Mouse (Mus musculus) heart, embryonic 10.5 days (tissue): ENCODE data around the gene Atp5d. TPM values are rescaled to one million over a fixed set of nuclear protein-coding genes. Genes with fewer than 3 reads are reported as not detected.
A peak's percentile ranks its signal among the peaks of the same experiment; 100 is the strongest.

Experiments
- DNase-seq: peaks from one replicate; pipeline ENCODE4 v3.0.0-alpha.2; 2017; ENCODE audit warnings: low spot score
- H3K27ac ChIP-seq: fragments of 300-500 bp; sonication (generic); 2 replicates; pipeline ENCODE4 v1.5.1; 2016; ENCODE audit warnings: mild to moderate bottlenecking
- H3K27me3 ChIP-seq: fragments of 300-500 bp; sonication (generic); 2 replicates; pipeline ENCODE4 v1.6.1; 2016; ENCODE audit warnings: mild to moderate bottlenecking; ENCODE audit not compliant: poor library complexity, insufficient read depth, severe bottlenecking
- H3K36me3 ChIP-seq: fragments of 300-500 bp; sonication (generic); 2 replicates; pipeline ENCODE4 v1.6.1; 2016; ENCODE audit warnings: mild to moderate bottlenecking, moderate library complexity
- H3K4me1 ChIP-seq: fragments of 300-500 bp; sonication (generic); 2 replicates; pipeline ENCODE4 v1.6.1; 2016; ENCODE audit warnings: mild to moderate bottlenecking
- H3K4me3 ChIP-seq: fragments of 300-500 bp; sonication (generic); 2 replicates; pipeline ENCODE4 v1.5.1; 2016; ENCODE audit warnings: mild to moderate bottlenecking, moderate library complexity
- H3K9me3 ChIP-seq: fragments of 300-500 bp; sonication (generic); 2 replicates; pipeline ENCODE4 v1.6.1; 2016; ENCODE audit warnings: mild to moderate bottlenecking, moderate library complexity
- WGBS: fragments of 180-500 bp; shearing (Covaris S2); methylation state at CpG from one replicate; pipeline ENCODE4 v1.1.7; 2016; 5-methylcytosine and 5-hydroxymethylcytosine counted together
- polyA plus RNA-seq: library from polyadenylated mRNA; unstranded; fragments of >200 nt; fragmentation: Nextera tagmentation; extraction: Ambion mirVana; gene quantifications from 2 replicates; pipeline ENCODE4 v1.2.1, GENCODE M21; 2016

The Atp5d gene
- polyA plus RNA-seq, 1 experiment from 2014 or later, result 689 TPM

DNA sequence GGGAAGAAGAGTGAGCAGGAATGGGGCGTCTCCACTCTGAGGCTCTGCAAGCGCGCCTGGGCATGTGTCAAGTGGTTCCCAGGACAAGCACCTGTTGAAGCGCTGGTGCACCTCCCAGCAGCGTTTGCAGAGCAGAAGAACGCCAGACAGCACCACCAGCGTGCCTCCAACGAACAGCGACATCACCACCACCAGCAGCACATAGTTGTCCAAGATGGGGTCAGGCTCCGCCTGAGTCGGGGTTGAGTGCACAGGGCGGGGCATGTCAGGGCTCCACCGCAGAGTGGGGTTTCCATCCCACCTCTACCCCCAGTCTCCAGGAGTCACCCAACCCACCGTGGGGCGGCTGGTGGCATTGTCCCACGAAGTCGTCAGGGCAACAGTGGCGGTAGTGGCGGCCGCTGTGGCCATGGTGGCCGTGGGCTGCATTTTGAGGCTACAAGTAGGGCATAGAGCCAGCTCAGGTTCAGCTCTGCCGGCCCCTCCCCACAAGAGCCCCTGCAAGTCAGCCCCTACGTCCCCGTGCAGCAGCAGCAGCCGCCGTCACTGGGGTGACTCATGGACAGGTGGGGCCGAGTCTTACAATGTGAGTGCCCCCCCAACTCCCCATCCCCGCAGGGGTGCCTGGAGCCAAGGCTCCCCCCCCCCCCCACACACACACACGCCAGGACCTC lies 1.3 kb upstream of the Atp5d start:
- WGBS, result 4% methylated on average over 29 of the region's 29 CpGs
- Histone ChIP-seq H3K36me3 (peaks cover 28% of the 10 kb centered on the region), H3K27ac (peak overlapping the region; percentile 67; the same call in 1 of the 2 replicates), H3K4me1 (peaks cover 65% of the 10 kb centered on the region), H3K27me3 (peaks cover 65% of the 10 kb centered on the region), H3K4me3 (peak overlapping the region; percentile 83), H3K9me3 (no peaks in the 10 kb centered on the region)
- no peak for DNase-seq

DNA sequence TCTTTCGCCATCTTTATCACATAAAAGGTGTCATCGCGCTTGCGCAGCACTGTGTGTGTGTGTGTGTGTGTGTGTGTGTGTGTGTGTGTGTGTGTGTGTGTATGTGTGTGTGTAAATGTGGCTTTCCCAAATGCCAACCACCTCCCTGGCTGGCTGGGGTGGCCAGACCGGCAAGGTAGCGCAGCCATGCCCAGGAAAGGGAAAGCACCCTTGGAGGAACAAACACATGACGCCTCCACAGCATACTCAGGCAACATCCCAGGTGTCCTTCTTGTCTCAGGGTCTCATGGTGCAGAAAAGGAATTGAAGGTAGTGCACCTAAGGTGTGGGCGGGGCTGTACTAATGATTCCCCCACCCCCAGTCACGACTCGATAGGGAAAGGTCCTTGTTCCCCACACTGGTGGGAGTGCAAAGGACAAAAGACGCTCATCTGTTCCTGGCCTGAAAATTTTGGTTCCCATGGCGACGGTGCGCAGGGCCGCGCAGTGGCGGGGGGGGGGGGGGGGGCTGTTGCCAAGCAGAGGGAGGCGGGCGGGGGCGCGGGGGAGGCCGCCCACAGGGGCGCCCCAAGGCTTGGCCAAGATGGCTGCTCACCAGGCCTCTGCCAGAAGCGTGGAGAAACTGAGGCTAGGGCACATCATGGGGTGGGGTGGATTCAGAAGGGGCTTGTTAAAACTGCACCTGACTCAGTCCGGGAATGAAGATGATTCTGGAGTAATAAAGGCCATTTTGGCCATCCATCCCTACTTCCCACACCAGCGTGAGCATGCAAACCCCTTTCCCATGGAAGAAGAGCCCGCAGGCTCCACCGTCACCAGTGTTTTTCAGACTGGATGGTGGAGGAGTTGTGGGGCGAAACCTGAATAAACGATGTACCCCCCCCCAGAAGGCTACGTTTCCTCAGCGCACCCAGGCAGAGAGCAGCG lies 543 bp upstream of the Atp5d start:
- H3K9me3 ChIP-seq, result no peaks in the 10 kb centered on the region
- WGBS, result 4% methylated on average over 29 of the region's 33 CpGs
- H3K4me3 ChIP-seq, result peak overlapping the region; percentile 83
- H3K27ac ChIP-seq, result peak overlapping the region; percentile 87
- DNase-seq, result no peak
- H3K27me3 ChIP-seq, result peaks cover 58% of the 10 kb centered on the region
- peaks cover 63% of the 10 kb centered on the region for H3K4me1 ChIP-seq
- peaks cover 21% of the 10 kb centered on the region; the same call in 1 of the 2 replicates for H3K36me3 ChIP-seq

DNA sequence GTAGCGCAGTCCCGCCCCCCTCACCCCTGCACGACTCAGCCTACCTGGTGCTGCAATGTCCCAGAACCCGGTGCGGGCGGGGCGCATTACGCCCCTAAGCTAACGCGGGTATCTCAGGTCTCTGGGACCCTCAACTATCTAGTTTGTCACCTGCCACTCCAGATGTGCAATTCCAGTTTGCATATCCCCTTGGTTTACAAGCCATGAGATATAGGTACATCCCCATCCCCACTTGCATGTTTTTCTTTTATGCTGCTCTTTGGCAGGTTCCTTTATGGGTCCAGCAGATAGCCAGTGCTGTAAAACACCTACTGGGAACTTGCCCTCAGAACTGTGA lies 975 bp downstream of the Atp5d start:
- no peaks in the 10 kb centered on the region for H3K9me3 ChIP-seq
- no peak for DNase-seq
- 2% methylated on average over 10 of the region's 10 CpGs for WGBS
- peaks cover 25% of the 10 kb centered on the region for H3K36me3 ChIP-seq
- H3K27ac ChIP-seq, result peak overlapping the region; percentile 87
- H3K4me3 ChIP-seq, result peak overlapping the region; percentile 83
- H3K4me1 ChIP-seq, result peaks cover 64% of the 10 kb centered on the region
- H3K27me3 ChIP-seq, result peaks cover 48% of the 10 kb centered on the region

DNA sequence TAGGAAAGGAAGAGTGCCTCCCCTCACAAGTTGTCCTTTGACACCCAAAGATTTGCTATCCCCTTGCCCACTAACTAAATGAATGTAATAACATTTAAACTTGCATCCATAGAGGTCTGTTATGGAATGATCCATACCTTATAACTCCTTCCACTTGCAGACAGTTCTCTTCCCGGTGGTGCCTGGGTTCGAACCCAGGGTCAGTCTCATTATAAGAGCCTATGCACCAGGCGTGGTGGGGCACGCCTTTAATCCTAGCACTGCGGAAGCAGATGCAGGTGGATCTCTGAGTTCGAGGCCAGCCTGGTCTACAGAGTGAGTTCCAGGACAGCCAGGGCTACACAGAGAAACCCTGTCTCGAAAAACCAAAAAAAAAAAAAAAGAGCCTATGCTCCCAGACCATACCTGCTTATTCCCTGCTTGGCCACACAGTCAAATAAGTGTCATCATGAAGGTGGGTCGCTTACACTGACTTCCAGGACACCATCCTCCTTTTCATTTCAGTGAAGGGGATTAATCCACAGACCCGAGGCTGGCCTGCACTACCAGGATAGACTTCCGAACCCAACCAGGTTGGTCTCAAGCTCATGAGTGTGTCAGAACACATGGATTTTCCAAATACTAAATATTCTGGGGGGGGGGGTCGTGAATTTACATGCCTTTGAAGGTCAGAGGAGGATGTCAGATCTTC lies 1.7 kb downstream of the Atp5d start:
- 74% methylated on average over 11 of the region's 11 CpGs for WGBS
- Histone ChIP-seq H3K27me3 (peaks cover 41% of the 10 kb centered on the region), H3K4me3 (no peak overlapping the region), H3K36me3 (peaks cover 28% of the 10 kb centered on the region), H3K9me3 (no peaks in the 10 kb centered on the region), H3K27ac (0 out of 2 replicates have a peak overlapping the region, but pooled peaks have one; percentile 87), H3K4me1 (peaks cover 66% of the 10 kb centered on the region)
- no peak for DNase-seq

DNA sequence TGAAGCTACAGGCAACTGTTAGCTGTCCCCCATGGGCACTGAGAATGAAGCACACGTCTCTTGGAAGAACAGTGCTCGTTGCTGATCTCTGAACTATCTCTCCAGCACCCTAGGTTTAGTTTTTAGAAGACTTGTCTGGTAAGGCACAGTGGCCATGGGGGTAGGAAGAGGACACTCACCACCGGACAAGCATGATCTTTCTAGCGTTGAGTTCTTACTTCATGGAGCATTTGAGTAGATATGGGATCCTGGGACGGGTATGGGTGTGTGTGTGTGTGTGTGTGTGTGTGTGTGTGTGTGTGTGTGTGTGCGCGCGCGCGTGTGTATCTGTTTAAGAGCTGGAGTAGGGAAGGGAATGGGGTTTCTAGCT lies 2.2 kb downstream of the Atp5d start, which contains the start of gene Cbarp:
TSS of gene Cbarp (minus strand) at position 170 of the 370 bp plus-strand sequence.
- WGBS, result 73% methylated on average over 10 of the region's 10 CpGs
- H3K36me3 ChIP-seq, result peaks cover 30% of the 10 kb centered on the region
- no peak for DNase-seq
- peaks cover 70% of the 10 kb centered on the region for H3K4me1 ChIP-seq
- H3K27me3 ChIP-seq, result peaks cover 36% of the 10 kb centered on the region
- H3K9me3 ChIP-seq, result no peaks in the 10 kb centered on the region
- H3K27ac ChIP-seq, result peak within 1 kb of the TSS; percentile 94
- peak within 1 kb of the TSS; percentile 85 for H3K4me3 ChIP-seq

DNA sequence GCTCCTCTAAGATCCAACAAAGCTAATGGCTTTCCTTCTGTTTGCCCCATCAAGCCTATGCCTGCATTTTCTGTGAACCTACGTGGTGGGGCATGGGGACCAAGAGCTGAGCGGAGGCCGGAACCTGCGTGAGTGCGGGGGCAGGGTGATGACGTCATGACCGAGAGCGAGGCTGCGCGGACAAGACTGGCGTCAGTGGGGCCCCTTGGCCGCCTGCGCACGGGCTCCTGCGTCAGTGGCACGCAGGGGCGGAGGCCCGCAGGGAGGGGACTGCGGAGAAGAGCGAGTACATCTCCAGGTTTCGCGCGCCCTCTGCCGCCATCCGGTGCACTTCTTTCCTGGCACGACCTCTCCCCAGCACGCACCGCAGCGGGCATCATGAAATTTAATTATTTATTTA lies 2.8 kb downstream of the Atp5d start:
- H3K9me3 ChIP-seq, result no peaks in the 10 kb centered on the region
- WGBS, result under 1% methylated on average over 29 of the region's 29 CpGs
- peaks cover 30% of the 10 kb centered on the region for H3K27me3 ChIP-seq
- H3K36me3 ChIP-seq, result peaks cover 31% of the 10 kb centered on the region
- H3K4me1 ChIP-seq, result peaks cover 74% of the 10 kb centered on the region
- H3K4me3 ChIP-seq, result peak overlapping the region; percentile 85
- peak overlapping the region; percentile 94 for H3K27ac ChIP-seq
- DNase-seq, result peak; percentile 98

DNA sequence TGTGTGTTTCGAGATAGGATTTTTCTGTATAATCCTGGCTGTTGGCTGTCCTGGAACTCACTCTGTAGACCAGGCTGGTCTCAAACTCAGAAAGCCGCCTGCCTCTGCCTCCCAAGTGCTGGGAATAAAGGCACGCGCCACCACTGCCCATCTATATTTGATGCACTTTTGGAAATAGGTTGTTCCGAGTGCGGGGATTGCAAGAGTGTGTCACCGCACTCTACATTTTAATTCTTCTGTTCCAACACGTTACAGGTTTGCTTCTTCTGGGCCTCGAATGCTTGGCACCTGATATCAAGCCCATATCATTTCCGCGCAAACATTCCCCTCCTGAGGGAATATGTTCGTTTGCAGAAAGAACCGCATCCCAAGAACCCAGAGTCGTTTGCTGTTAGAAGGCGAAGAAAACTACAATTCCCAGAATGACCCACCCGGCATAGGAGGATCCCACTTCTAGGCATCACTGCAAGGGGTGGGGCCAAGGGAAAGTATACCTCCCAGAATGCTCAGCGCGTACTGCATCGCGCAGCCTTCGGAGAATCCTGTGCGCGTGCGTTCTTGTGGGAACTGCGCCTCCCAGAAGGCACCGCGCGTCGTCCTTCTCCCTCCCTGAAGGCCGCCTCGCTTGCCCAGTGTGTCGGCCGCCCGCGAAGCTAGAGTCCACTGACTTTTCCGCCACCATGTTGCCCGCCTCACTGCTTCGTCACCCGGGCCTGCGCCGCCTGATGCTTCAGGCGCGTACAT lies 3.5 kb downstream of the Atp5d start:
- DNase-seq, result peak; percentile 99
- WGBS, result under 1% methylated on average over 43 of the region's 43 CpGs
- H3K4me1 ChIP-seq, result peaks cover 74% of the 10 kb centered on the region

DNA sequence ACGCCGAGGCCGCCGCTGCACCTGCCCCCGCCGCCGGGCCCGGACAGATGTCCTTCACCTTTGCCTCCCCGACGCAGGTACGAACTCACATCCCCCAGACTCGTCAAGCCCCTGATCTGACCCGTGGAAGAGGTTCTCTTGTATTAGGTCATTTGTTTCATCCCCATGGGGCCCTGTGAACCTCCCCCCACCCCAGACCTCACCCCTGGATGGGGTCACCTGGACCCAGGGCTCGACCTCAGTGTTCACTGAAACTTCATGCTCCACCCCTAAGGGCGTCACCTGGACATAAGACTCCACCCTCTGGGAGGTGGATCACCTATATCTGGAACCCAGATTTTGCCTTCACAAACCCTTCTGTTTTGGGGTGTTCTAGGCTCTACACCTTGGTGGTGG lies 4.1 kb downstream of the Atp5d start:
- Histone ChIP-seq H3K4me1 (peaks cover 74% of the 10 kb centered on the region), H3K4me3 (peak overlapping the region; percentile 85), H3K36me3 (peaks cover 38% of the 10 kb centered on the region), H3K9me3 (no peaks in the 10 kb centered on the region), H3K27ac (peak overlapping the region; percentile 94), H3K27me3 (peaks cover 17% of the 10 kb centered on the region)
- no peak for DNase-seq
- under 1% methylated on average over 15 of the region's 15 CpGs for WGBS

More for the DNA sequence above, 3.5 kb downstream of the Atp5d start:
- Histone ChIP-seq H3K9me3 (no peaks in the 10 kb centered on the region), H3K27me3 (peaks cover 23% of the 10 kb centered on the region), H3K36me3 (peaks cover 38% of the 10 kb centered on the region), H3K27ac (peak overlapping the region; percentile 94), H3K4me3 (peak overlapping the region; percentile 85)

DNA sequence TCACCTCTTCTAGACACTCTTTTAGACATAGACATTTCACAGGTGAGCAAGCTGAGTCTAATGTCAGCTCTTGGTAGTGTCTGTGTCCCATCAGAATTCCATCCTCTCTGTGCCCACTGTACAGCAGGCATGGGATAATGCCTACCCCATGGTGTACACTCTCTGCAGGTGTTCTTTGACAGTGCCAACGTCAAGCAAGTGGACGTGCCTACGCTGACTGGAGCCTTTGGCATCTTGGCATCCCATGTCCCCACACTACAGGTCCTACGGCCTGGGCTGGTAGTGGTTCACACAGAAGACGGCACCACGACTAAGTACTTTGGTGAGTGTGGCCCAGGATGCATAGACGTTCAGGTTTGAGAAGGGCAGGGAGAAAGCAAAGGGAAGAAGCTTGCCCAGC lies 5.2 kb downstream of the Atp5d start:
- no peak for DNase-seq
- Histone ChIP-seq H3K4me3 (peak overlapping the region; percentile 30; the same call in 1 of the 2 replicates), H3K9me3 (no peaks in the 10 kb centered on the region), H3K27ac (no peak overlapping the region), H3K27me3 (peaks cover 6% of the 10 kb centered on the region), H3K4me1 (peaks cover 71% of the 10 kb centered on the region), H3K36me3 (peaks cover 38% of the 10 kb centered on the region)
- WGBS, result 96% methylated on average over 7 of the region's 7 CpGs

DNA sequence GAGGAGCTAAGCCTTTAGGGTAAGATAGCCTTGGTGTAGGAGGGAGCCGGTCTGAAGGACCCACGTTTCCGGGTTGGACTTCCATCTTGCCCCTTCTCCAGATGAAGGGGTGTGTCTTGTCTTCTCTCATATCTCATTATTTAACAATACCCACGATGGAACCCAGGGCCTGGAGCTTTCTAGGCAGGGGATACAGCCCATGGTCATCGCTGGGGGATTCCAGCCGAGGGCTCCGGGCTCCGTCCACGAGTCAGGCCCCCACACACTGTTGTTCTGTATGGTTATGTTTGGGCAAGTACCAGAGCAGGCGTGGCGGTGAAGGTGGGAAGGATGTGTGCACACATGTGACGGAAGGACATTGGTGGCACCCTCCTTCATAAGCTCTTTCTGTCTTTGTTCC lies 5.7 kb downstream of the Atp5d start:
- Histone ChIP-seq H3K27me3 (peaks cover 4% of the 10 kb centered on the region; the same call in 1 of the 2 replicates), H3K9me3 (no peaks in the 10 kb centered on the region), H3K36me3 (peaks cover 38% of the 10 kb centered on the region), H3K4me1 (peaks cover 66% of the 10 kb centered on the region), H3K4me3 (peak overlapping the region; percentile 30; the same call in 1 of the 2 replicates), H3K27ac (no peak overlapping the region)
- 92% methylated on average over 12 of the region's 12 CpGs for WGBS
- no peak for DNase-seq

DNA sequence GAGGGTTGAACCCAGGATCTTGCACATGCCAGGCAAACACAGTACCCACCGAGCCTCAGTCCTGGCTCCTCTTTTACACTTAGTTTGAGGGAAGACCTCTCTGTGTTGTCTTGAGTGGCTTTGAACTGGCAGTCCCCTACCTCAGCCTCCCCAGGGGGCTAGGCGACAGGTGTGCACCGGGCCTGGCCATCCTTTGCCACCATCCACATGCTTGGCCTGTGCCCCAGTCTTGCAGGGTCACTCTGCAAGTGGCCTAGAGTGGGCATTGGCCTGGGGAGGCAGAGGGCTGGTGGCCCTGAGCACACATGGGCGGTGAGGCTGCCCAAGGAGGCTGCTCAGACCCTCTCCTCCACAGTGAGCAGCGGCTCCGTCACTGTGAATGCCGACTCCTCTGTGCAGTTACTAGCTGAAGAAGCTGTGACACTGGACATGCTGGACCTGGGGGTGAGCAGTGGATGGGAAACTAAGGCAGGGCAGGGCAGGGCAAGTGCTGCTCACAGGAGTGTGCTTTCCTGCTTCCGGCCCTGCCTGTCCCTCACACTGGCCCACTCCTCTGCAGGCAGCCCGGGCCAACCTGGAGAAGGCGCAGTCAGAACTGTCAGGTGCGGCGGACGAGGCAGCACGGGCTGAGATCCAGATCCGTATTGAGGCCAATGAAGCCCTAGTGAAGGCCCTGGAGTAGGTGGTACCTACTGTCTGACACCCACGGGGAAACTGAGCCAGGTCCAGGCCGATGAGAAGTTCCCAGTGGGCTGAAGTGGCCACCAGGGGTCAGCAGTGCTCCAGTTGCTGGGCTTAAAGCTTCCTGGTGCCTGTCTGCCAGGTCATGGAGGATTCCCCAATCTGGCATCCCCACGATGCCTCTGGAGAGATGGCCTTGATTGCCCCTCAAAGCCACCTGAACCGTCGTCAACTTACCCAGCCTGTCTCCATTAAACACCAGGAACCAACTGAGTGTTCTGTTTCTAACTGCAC lies 6.7 kb downstream of the Atp5d start:
- DNase-seq, result no peak
- H3K9me3 ChIP-seq, result no peaks in the 10 kb centered on the region
- H3K36me3 ChIP-seq, result peaks cover 45% of the 10 kb centered on the region
- 73% methylated on average over 20 of the region's 20 CpGs for WGBS
- H3K4me1 ChIP-seq, result peaks cover 60% of the 10 kb centered on the region
- peak overlapping the region; percentile 99 for H3K27ac ChIP-seq
- H3K4me3 ChIP-seq, result peak overlapping the region; percentile 98; the same call in 1 of the 2 replicates
- no peaks in the 10 kb centered on the region for H3K27me3 ChIP-seq
